Mouse (Mus musculus) retina, postnatal 1 day (tissue): ENCODE measurements at regions not wholly inside any gene's neighbourhood (a gene's known extent, or its start where the extent isn't known, plus 50 kb on each side); places are given as distances from the start of the nearest gene placed in this dataset.

Experiments used
- DNase-seq: peaks from one replicate; pipeline ENCODE4 v3.0.0-alpha.2; 2012

- DNase-seq, result no peak
Measured at GRCm38 (mm10) chr9:69814432-69814831, 53.7 kb upstream of the Foxb1 start.

- no peak for DNase-seq
Measured at GRCm38 (mm10) chr9:69823179-69823966, 62.6 kb upstream of the Foxb1 start.

GRCm38 (mm10) chr9:69828428-69828827, 67.7 kb upstream of the Foxb1 start:
- peak; percentile 36 for DNase-seq

GRCm38 (mm10) chr9:69835396-69835795, 74.7 kb upstream of the Foxb1 start:
- DNase-seq, result no peak

GRCm38 (mm10) chr9:69839198-69839597, 78.5 kb upstream of the Foxb1 start:
- no peak for DNase-seq

- DNase-seq, result peak; percentile 84
Measured at GRCm38 (mm10) chr9:69844712-69845111, 84.0 kb upstream of the Foxb1 start.

- peak; percentile 4 for DNase-seq
Measured at GRCm38 (mm10) chr9:69845210-69845609, 84.5 kb upstream of the Foxb1 start.

- DNase-seq, result peak; percentile 54
Measured at GRCm38 (mm10) chr9:69856621-69857020, 95.9 kb upstream of the Foxb1 start.

- DNase-seq, result no peak
Measured at GRCm38 (mm10) chr9:69858619-69859018, 97.9 kb upstream of the Foxb1 start.

- DNase-seq, result no peak
Measured at GRCm38 (mm10) chr9:69870182-69870581, 109.4 kb upstream of the Foxb1 start.

GRCm38 (mm10) chr9:69886351-69886750, 102.9 kb upstream of the Bnip2 start:
- no peak for DNase-seq

- DNase-seq, result no peak
Measured at GRCm38 (mm10) chr9:69898016-69898415, 91.2 kb upstream of the Bnip2 start.

- DNase-seq, result peak; percentile 64
Measured at GRCm38 (mm10) chr9:69899371-69899770, 89.9 kb upstream of the Bnip2 start.

GRCm38 (mm10) chr9:69900871-69901270, 88.4 kb upstream of the Bnip2 start:
- DNase-seq, result no peak

- DNase-seq, result peak; percentile 54
Measured at GRCm38 (mm10) chr9:69907123-69907945, 81.9 kb upstream of the Bnip2 start.

GRCm38 (mm10) chr9:69910621-69911020, 78.6 kb upstream of the Bnip2 start:
- DNase-seq, result no peak

- DNase-seq, result no peak
Measured at GRCm38 (mm10) chr9:69928126-69928525, 61.1 kb upstream of the Bnip2 start.

- no peak for DNase-seq
Measured at GRCm38 (mm10) chr9:69937863-69938262, 51.4 kb upstream of the Bnip2 start.
